Comparison of ENCODE assay signal across 7 mouse cellular contexts in the genomic region with DNA sequence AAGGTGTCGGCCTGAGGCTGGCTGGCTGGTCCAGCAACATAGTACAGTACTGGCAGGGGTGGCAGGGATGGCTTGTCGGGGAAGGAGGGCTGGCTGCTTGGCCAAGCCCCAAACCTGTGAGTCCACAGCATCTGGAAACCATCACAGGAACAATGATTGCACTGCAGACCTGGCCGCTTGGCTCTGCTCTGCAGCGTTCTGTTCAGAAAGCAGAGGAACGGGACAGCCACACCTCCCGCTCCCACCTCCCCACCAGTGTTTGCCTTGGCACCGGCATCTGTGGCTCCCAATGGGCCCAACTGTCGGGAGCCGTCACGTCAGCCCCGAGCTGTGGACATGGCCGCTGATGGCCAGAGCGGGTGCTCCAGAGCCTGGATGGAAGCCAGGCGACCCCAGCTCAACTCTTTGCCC. TPM values are rescaled to one million over a fixed set of nuclear protein-coding genes. Genes with fewer than 3 reads are reported as not detected.
A peak's percentile ranks its signal among the peaks of the same experiment; 100 is the strongest.
DNase-seq lines count a peak whose midpoint lies in the region; ATAC-seq and TF ChIP-seq lines count a peak whose summit lies in the region.

No protein-coding gene starts in this region.

- DNase-seq in midbrain, embryonic 14.5 days: peak; percentile 42
- peak; percentile 78 for DNase-seq in forelimb bud, embryonic 11.5 days (ENCODE audit: low read depth, low spot score)
- peak; percentile 62 to 67 for DNase-seq in heart, postnatal 36 days
- DNase-seq in lung, embryonic 14.5 days: peak; percentile 74
- DNase-seq in T-cell, adult 2 months (ENCODE audit: low spot score): no peak

- 62% methylated on average over 14 of the region's 14 CpGs for WGBS in midbrain, embryonic 14.5 days
- 65% methylated on average over 14 of the region's 14 CpGs for WGBS in midbrain, embryonic 15.5 days
- 19% methylated on average over 14 of the region's 14 CpGs for WGBS in lung, embryonic 14.5 days

- H3K27me3 ChIP-seq in midbrain, embryonic 14.5 days (ENCODE audit: control insufficient read depth, insufficient read depth, low read length): no peaks in the 10 kb centered on the region
- H3K27me3 ChIP-seq in midbrain, embryonic 15.5 days (replicated peaks): no peaks in the 10 kb centered on the region
- H3K27me3 ChIP-seq in lung, embryonic 14.5 days (ENCODE audit: insufficient read depth, low read length): no peaks in the 10 kb centered on the region

- ATAC-seq in midbrain, embryonic 14.5 days (ENCODE audit: low FRiP score, low TSS enrichment): no peak
- no peak for ATAC-seq in midbrain, embryonic 15.5 days (replicated peaks)
- ATAC-seq in lung, embryonic 14.5 days (ENCODE audit: insufficient read depth): peak; percentile 52
- ATAC-seq in megakaryocyte-erythroid progenitor cell, adult 5-6 weeks (replicated peaks; ENCODE audit: low FRiP score, low TSS enrichment, poor library complexity, severe bottlenecking): no peak

- H3K27ac ChIP-seq in midbrain, embryonic 14.5 days (replicated peaks; ENCODE audit: low read depth, low read length): no peak overlapping the region
- no peak overlapping the region for H3K27ac ChIP-seq in midbrain, embryonic 15.5 days
- H3K27ac ChIP-seq in lung, embryonic 14.5 days (ENCODE audit: low read depth): peak overlapping the region; percentile 58; the same call in 1 of the 2 replicates

- no peak for TF ChIP-seq CTCF in lung, embryonic 14.5 days (IDR thresholded peaks at IDR 0.05; ENCODE audit: low read depth)

- no peaks in the 10 kb centered on the region for H3K9me3 ChIP-seq in midbrain, embryonic 14.5 days (ENCODE audit: control insufficient read depth, low read length)
- H3K9me3 ChIP-seq in midbrain, embryonic 15.5 days: no peaks in the 10 kb centered on the region
- H3K9me3 ChIP-seq in lung, embryonic 14.5 days (ENCODE audit: low read depth, low read length): no peaks in the 10 kb centered on the region

- no peaks in the 10 kb centered on the region for H3K36me3 ChIP-seq in midbrain, embryonic 14.5 days (ENCODE audit: control insufficient read depth, insufficient read depth, low read length)
- H3K36me3 ChIP-seq in midbrain, embryonic 15.5 days (replicated peaks): no peaks in the 10 kb centered on the region
- H3K36me3 ChIP-seq in lung, embryonic 14.5 days (ENCODE audit: insufficient read depth): peaks cover 35% of the 10 kb centered on the region

- H3K4me1 ChIP-seq in midbrain, embryonic 14.5 days (ENCODE audit: control insufficient read depth, insufficient read depth, low read length): peaks cover 12% of the 10 kb centered on the region
- peaks cover 14% of the 10 kb centered on the region for H3K4me1 ChIP-seq in midbrain, embryonic 15.5 days
- H3K4me1 ChIP-seq in lung, embryonic 14.5 days (ENCODE audit: insufficient read depth): peaks cover 49% of the 10 kb centered on the region

- no peak overlapping the region for H3K4me3 ChIP-seq in midbrain, embryonic 14.5 days (replicated peaks; ENCODE audit: low read depth, low read length)
- H3K4me3 ChIP-seq in midbrain, embryonic 15.5 days: no peak overlapping the region
- H3K4me3 ChIP-seq in lung, embryonic 14.5 days (ENCODE audit: low read depth, low read length): no peak overlapping the region

- intact Hi-C loops in heart, postnatal 36 days (cut with DNase I): no loop called here

- H3K4me2 ChIP-seq in midbrain, embryonic 14.5 days (ENCODE audit: low read length): no peak overlapping the region
- no peak overlapping the region for H3K4me2 ChIP-seq in midbrain, embryonic 15.5 days
- H3K4me2 ChIP-seq in lung, embryonic 14.5 days: peak overlapping the region; percentile 25; the same call in 1 of the 2 replicates

- H3K9ac ChIP-seq in midbrain, embryonic 14.5 days (replicated peaks; ENCODE audit: low read length): no peak overlapping the region
- no peak overlapping the region for H3K9ac ChIP-seq in midbrain, embryonic 15.5 days
- H3K9ac ChIP-seq in lung, embryonic 14.5 days: no peak overlapping the region

RNA-seq across cellular contexts. Expression of gene Zcchc24, which starts 30.2 kb away (rescaled TPM):
- 8.1 and 13.6 TPM in 2 replicates for polyA plus RNA-seq in midbrain, embryonic 14.5 days (2014; fragmentation: Nextera tagmentation; extraction: Ambion mirVana)
- 12.3 and 14.2 TPM in 2 replicates for polyA plus RNA-seq in midbrain, embryonic 15.5 days (2015; fragmentation: Nextera tagmentation; extraction: Ambion mirVana)
- total RNA-seq in heart, postnatal 36 days (2021): 10 to 100 TPM; 35.0 to 39.0 TPM
- polyA plus RNA-seq in lung, embryonic 14.5 days (2014; fragmentation: Nextera tagmentation; extraction: Ambion mirVana): 29.6 and 29.8 TPM in 2 replicates
- total RNA-seq in megakaryocyte-erythroid progenitor cell, adult 5-6 weeks (2014; fragmentation: Nextera tagmentation): 1.3 and 1.4 TPM in 2 replicates
- total RNA-seq in megakaryocyte-erythroid progenitor cell, adult 5-6 weeks (2017): 0.91 and 1.4 TPM in 2 replicates

RNA-seq across cellular contexts. Expression of gene Ppif, which starts 44.6 kb away (rescaled TPM):
- 28.0 and 29.4 TPM in 2 replicates for polyA plus RNA-seq in midbrain, embryonic 14.5 days (2014; fragmentation: Nextera tagmentation; extraction: Ambion mirVana)
- 30.6 and 32.0 TPM in 2 replicates for polyA plus RNA-seq in midbrain, embryonic 15.5 days (2015; fragmentation: Nextera tagmentation; extraction: Ambion mirVana)
- total RNA-seq in heart, postnatal 36 days (2021): 100 to 1,000 TPM; 294 to 308 TPM
- polyA plus RNA-seq in lung, embryonic 14.5 days (2014; fragmentation: Nextera tagmentation; extraction: Ambion mirVana): 29.2 and 30.4 TPM in 2 replicates
- total RNA-seq in megakaryocyte-erythroid progenitor cell, adult 5-6 weeks (2014; fragmentation: Nextera tagmentation): 142 and 159 TPM in 2 replicates
- 42.9 and 55.8 TPM in 2 replicates for total RNA-seq in megakaryocyte-erythroid progenitor cell, adult 5-6 weeks (2017)
